Comparison of ENCODE assay signal across 15 mouse cellular contexts in the genomic region with DNA sequence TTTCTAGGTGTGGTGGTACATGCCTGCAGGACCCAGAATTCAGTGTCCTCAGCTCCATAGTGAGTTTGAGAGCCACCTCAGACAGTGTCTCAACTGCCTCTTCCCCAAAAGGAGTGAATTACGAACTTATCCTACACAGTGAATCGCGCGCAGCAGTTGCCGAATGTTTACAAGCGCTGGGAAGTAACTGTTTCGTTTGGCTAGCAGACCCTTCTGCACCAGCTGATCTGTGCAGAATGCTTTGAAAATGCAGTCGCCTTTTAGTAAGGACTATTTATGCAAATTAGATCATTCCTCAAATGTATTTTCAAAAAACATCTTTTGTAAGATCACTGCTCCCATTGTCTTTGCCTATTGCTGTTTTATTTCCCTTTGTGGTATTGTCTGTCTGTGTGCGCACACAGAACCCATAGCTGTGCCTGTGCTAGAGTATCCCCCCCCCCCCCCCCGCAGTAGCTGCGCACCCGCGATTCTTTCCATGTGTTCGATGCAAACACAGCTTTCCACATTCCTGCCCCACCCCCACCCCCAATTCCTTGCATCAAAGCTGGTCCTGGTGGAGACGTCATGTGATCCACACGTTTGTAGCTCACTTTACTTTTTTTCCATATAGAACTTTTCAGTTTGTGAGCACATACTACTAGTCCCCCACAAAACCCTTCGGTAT.
A peak's percentile ranks its signal among the peaks of the same experiment; 100 is the strongest.
DNase-seq lines count a peak whose midpoint lies in the region; ATAC-seq and TF ChIP-seq lines count a peak whose summit lies in the region.
"Had no signal": no experiment of that assay in that cellular context is flagged by ENCODE, and none has a peak within 500 bp of the region (broad histone marks: within the 10 kb centered on the region; RNA-seq: fewer than 3 reads in every experiment).

No protein-coding gene starts in this region.

- no peaks in the 10 kb centered on the region for H3K27me3 ChIP-seq in hindbrain, embryonic 16.5 days (replicated peaks; ENCODE audit: control insufficient read depth, insufficient read depth, low read length)
- no peaks in the 10 kb centered on the region for H3K27me3 ChIP-seq in hindbrain, embryonic 12.5 days
- no peaks in the 10 kb centered on the region for H3K27me3 ChIP-seq in neural tube, embryonic 13.5 days
- H3K27me3 ChIP-seq in forebrain, postnatal 0 days (ENCODE audit: insufficient read depth, low read length) = no peaks in the 10 kb centered on the region

- H3K9ac ChIP-seq in hindbrain, embryonic 16.5 days (ENCODE audit: low read depth, low read length) = no peak overlapping the region
- H3K9ac ChIP-seq in hindbrain, embryonic 12.5 days = no peak overlapping the region
- H3K9ac ChIP-seq in neural tube, embryonic 13.5 days = no peak overlapping the region
- H3K9ac ChIP-seq in forebrain, postnatal 0 days = 0 out of 2 replicates have a peak overlapping the region, but pooled peaks have one; percentile 10

- H3K36me3 ChIP-seq in hindbrain, embryonic 16.5 days (ENCODE audit: control insufficient read depth, insufficient read depth, low read length) = no peaks in the 10 kb centered on the region
- no peaks in the 10 kb centered on the region for H3K36me3 ChIP-seq in hindbrain, embryonic 12.5 days
- H3K36me3 ChIP-seq in neural tube, embryonic 13.5 days = no peaks in the 10 kb centered on the region
- no peaks in the 10 kb centered on the region for H3K36me3 ChIP-seq in forebrain, postnatal 0 days (ENCODE audit: insufficient read depth)

- 42% methylated on average over 16 of the region's 17 CpGs for WGBS in hindbrain, embryonic 16.5 days
- 62% methylated on average over 13 of the region's 17 CpGs for WGBS in hindbrain, embryonic 12.5 days
- 60% methylated on average over 17 of the region's 17 CpGs for WGBS in neural tube, embryonic 13.5 days
- WGBS in forebrain, postnatal 0 days = 20% methylated on average over 16 of the region's 17 CpGs

- no peaks in the 10 kb centered on the region for H3K4me1 ChIP-seq in hindbrain, embryonic 16.5 days (ENCODE audit: control insufficient read depth, insufficient read depth, low read depth, low read length)
- H3K4me1 ChIP-seq in hindbrain, embryonic 12.5 days = peaks cover 5% of the 10 kb centered on the region
- no peaks in the 10 kb centered on the region for H3K4me1 ChIP-seq in neural tube, embryonic 13.5 days (replicated peaks)
- no peaks in the 10 kb centered on the region for H3K4me1 ChIP-seq in forebrain, postnatal 0 days (ENCODE audit: insufficient read depth)

- H3K9me3 ChIP-seq in hindbrain, embryonic 16.5 days (ENCODE audit: control insufficient read depth, low read length) = no peaks in the 10 kb centered on the region
- no peaks in the 10 kb centered on the region for H3K9me3 ChIP-seq in hindbrain, embryonic 12.5 days (replicated peaks)
- no peaks in the 10 kb centered on the region for H3K9me3 ChIP-seq in neural tube, embryonic 13.5 days
- H3K9me3 ChIP-seq in forebrain, postnatal 0 days (ENCODE audit: low read length) = no peaks in the 10 kb centered on the region

- ATAC-seq in hindbrain, embryonic 16.5 days = no peak
- ATAC-seq in hindbrain, embryonic 12.5 days (ENCODE audit: low FRiP score) = no peak
- ATAC-seq in neural tube, embryonic 13.5 days (ENCODE audit: low read depth) = no peak
- ATAC-seq in forebrain, postnatal 0 days = peak; percentile 70
- ATAC-seq: lung, postnatal 0 days had no signal

- DNase-seq in neural tube, embryonic 10.5 days (ENCODE audit: extremely low spot score, low spot score) = no peak
- DNase-seq in forebrain, postnatal 0 days = no peak
- no peak for DNase-seq in left cerebral cortex, postnatal 25 days (ENCODE audit: low spot score in 2 of 2)
- DNase-seq in cerebellum, postnatal 25 days = no peak
- DNase-seq: adrenal gland, adult 8-10 months; cerebellum, adult 9-10 months; heart, postnatal 10 days; kidney, adult 11 months; kidney, postnatal 25 days; right cerebral cortex, postnatal 25 days had no signal

- TF ChIP-seq CTCF in forebrain, postnatal 0 days (IDR thresholded peaks at IDR 0.05; ENCODE audit: low read depth) = no peak

- H3K4me3 ChIP-seq in hindbrain, embryonic 16.5 days (ENCODE audit: low read length) = no peak overlapping the region
- H3K4me3 ChIP-seq in hindbrain, embryonic 12.5 days = no peak overlapping the region
- H3K4me3 ChIP-seq in neural tube, embryonic 13.5 days = no peak overlapping the region
- H3K4me3 ChIP-seq in forebrain, postnatal 0 days (ENCODE audit: low read depth, low read length) = peak overlapping the region; percentile 5; the same call in 1 of the 2 replicates

- intact Hi-C loops in left cerebral cortex, postnatal 25 days (cut with DNase I) = no loop called here

- peak overlapping the region; percentile 27; the same call in 1 of the 2 replicates for H3K4me2 ChIP-seq in hindbrain, embryonic 16.5 days (ENCODE audit: low read length)
- no peak overlapping the region for H3K4me2 ChIP-seq in hindbrain, embryonic 12.5 days (replicated peaks)
- H3K4me2 ChIP-seq in neural tube, embryonic 13.5 days = peak overlapping the region; percentile 26
- peak overlapping the region; percentile 46 for H3K4me2 ChIP-seq in forebrain, postnatal 0 days (ENCODE audit: low read depth)
- H3K4me2 ChIP-seq: liver, embryonic 11.5 days had no signal

- H3K27ac ChIP-seq in hindbrain, embryonic 16.5 days (ENCODE audit: low read depth, low read length) = no peak overlapping the region
- no peak overlapping the region for H3K27ac ChIP-seq in hindbrain, embryonic 12.5 days
- no peak overlapping the region for H3K27ac ChIP-seq in neural tube, embryonic 13.5 days (replicated peaks)
- no peak overlapping the region for H3K27ac ChIP-seq in forebrain, postnatal 0 days (ENCODE audit: low read depth, low read length)
